Mouse (Mus musculus) gastrocnemius, postnatal 10 days (tissue): Measurements from ENCODE around the gene Hyal1. TPM values are rescaled to one million over a fixed set of nuclear protein-coding genes. Genes with fewer than 3 reads are reported as not detected.

Experiments used
- DNase-seq: peaks from one replicate; pipeline ENCODE4 v3.0.0; 2021; ENCODE audit warnings: mixed read lengths
- total RNA-seq, 2 experiments: library from RNA; stranded (reverse); gene quantifications; 2 replicates each; pipeline ENCODE4 v1.2.3; 2021

Hyal1 gene
- total RNA-seq, 2 experiments from 2014 or later: 2.5 to 5.0 TPM

DNA sequence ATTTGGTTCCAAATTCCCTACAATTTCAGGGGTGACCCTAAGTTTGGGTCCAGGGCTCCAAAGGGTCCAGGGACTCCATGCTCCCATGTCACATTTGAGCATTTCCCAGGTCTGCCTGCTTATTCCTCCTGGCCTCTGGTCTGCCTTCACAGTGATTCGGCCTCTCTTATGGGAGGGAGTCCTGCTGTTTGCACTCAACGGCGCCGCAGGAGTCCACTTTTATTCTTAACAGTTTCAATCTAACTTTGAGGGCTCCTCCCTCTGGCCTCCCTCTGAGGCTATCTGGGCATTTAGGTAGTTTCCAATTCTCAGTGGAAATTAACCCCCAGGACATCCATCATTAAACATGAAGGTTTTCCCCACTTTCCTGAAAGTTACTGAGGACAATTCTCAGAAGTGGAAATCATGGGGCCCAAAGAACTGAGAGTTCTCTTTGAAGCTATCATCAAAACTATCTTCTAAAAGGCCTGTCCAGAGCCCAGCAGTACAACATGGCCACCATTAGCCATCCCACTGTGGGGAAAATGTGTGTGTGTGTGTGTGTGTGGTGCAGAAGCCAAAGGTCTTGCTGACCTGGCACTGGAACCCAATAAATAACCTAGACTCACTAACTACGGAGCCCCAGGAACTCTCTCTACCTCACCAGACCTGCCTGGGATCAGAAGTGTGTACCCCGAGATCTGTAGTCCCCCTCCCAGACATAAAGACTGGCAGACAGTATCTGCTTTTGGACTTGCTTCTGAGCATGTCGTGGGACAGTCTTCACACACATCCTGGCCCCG, 17.7 kb downstream of the Hyal1 start:
- no peak for DNase-seq

DNA sequence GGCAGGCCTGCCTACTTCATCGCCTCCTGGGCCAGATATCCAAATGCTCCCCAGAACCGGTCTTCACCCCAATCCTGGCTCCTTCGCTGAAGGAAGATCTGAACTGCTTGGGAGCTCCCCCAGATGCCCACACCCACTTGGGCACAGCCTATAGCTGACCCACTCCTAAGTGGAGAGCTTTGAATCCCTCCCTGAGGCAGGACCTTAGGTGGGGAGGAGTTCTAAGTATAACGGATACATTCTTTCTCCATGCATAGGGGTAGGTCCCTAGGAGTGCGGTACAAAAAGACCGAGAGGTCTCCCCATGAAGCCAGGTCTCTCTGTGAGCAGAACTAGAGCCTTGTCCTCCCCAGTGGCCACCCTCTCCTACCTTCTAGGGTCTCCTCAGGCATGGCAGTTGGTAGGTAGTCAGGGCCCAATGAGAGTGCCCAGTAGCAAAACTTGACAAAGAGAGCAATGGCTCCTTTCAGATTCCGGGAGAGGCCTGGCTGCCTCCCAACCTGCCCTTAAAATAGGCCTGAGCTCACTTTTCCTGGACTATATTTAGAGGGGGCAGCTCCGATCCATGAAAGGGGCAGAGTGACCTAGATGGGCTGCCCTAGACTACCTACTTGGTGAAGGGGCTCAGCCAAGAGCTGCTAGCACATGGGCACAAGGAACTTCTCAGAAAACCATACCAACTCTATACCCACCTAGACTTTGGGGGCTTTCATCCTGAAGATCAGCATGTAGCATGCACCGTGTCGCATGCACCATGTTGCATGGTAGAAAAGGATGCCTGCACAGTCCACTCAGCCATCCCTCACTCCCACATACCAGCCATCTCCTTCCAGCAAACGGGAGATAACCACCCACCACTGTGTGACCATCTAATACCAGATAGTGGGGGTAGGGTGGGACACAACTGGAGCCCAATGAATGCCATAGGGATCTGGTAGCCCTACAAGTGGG, 20.2 kb downstream of the Hyal1 start:
- DNase-seq: peak; percentile 65

DNA sequence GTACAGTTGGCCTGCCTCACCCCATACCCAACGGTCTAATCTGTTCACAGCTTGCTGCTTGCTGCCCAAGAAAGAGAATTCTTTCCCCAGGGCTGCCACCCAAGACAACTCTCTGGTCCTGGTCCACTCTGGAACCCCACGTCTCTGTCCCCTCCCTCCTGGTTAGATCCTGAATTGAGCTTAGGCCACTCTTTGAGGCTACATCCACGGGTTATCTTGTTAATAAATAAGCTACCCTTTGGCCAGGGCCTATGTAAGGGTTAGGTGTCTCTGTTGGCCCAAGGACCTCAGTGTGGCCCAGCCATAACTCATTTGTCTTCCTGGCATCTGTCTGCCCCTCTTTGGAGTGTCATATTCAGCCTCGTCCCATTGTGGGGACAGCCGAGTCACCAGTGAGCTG, 21.7 kb downstream of the Hyal1 start:
- DNase-seq: no peak

DNA sequence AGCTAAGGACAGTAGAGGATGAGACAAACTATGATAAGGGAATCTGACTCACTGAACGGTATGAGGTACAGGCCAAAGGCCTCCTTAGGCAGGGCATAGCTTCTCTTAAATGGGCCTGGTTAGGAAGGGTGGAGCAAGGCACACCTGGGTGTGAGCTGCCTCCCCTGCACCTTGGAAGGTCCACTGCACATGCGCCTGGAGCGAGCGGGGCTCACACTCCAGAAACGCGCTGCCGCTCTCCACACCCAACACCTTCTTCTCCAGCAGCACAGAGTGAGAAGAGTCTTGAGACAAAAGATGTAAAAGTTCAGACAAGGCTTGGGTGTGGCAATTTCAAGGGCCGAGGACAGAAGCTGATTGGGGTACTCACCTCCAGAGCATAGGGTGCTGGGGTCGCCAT, 22.7 kb downstream of the Hyal1 start:
- no peak for DNase-seq

DNA sequence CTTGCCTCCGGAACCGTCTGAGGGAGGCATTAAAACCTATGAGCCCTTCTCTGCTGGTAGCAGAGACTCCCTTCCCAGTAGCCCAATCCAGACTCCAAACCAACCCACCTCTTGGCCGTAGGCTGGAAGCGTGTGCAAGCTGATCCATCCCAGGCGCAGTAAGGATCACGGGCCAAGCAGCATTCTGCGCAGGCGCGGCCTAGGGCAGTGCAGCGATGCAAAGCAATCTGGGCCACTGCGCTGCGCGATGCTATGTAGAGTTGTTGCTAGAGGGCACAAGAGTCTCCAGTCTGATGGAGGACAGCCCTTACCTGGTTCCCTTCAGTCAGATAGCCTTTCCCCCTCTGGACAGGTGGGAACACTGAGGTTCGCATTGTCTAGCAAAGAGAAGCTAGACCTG, 23.1 kb downstream of the Hyal1 start:
- DNase-seq: no peak

DNA sequence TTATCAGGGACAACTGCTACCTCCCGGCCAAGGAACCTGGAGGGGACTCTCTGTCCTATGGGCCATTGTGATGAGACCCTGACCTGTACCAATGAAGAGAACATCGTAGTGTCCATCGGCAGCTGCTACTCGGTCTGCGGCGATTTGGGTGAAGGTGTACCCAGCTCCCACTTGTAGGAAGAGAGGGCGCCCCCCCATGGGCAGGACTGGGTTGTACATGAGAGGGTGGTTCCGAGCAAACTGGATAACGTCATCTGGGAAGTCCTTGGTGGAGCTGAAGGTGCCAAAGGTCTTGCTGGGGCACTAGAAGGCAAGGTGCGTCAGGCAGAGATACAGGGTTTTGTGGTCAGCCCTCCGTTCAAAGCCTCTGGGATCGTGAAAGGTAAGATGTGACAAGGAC, 24.0 kb downstream of the Hyal1 start:
- DNase-seq: no peak

DNA sequence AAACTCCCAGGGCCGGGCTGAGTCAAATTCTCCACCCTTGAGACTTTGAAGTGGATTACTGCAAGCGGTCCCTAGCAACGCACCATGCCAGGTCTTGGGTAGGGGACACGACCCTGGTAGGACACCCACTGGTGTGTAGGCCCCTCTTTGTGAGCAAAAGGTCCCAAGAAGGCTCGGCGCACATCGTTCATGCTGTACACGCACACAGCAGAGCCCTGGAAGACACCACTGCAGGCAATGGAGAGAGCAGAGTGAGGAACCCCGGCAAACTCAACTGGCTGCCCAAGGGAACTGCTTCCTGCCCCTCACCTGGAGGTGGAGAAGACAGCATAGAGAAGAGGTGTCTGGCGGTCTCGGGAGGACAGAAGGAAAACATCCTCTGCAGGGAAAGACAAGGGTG, 24.5 kb downstream of the Hyal1 start:
- no peak for DNase-seq

DNA sequence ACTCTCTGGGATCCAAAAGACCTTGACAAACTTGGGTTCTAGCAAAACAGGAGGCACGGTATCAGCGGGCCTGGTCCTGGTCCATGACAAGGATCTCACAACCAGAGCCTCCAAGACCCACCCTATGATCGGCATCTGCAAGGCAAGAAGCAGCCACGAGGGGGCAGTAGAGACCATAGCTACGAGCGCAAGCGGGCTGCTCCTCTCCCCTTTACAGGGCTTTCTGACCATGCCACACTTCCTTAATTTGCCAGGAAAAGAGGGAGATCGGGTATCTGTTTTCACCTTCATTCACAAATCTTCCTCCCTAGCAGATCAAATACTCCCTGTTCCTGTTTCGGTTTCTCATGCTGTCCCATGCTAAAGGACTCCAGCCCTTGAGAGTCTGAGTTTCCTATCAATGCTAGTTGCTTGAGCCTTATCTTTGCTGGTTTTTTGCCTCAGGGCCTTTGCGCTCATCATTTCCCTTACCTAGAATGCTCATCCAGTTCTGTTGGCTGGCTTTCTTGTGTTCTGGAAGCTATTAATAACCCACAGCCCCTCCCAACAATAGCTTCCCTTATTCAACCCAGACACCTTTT, 25.4 kb downstream of the Hyal1 start:
- DNase-seq: peak; percentile 99

DNA sequence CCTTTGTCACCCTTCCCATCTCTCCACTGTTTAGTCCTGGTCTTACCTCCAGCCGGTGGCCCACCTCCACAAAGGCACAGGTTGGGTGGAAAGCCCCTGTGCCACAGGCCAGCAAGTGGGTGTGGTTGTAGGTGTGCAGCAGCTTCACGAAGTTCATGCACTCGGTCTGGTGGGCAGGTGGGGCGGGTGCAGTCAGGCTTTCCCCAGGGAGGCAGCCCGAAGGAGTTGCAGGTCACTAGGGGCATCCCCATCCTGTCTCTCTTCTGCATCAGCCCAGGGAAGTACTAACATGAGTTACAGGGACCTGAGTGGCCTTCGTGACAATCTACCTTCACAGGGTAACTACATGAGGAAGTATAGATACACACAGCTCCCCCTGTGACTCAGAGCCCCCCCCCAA, 26.5 kb downstream of the Hyal1 start:
- DNase-seq: no peak

DNA sequence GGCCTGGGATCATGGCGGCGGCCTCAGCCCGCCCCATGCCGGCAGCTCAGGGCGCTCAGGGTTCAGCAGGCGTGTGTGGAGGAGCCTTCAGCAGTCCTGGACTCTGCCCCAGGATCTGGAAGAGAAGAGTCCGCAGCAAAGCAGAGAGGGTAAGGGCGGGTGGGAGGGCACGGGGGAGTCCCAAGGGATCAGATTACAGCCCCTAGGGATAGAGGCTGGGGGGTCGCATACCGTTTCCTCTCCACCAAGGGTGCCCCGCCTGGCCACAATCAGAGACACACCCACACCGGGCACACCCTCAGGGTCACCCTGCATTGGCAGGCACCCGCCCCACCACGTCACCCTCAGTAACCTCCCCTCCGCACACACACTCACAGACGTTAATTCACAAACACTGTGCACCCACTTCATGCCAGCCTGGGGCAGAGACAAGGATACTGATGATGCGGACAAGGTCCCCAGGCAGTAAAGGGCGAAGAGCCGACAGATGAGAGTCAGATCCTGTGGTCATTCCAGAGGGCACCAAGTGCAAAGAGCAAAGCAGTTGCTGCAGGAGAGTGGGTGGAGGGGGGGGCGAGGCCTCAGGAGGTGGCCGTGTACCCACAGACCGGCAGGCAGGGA, 28.4 kb downstream of the Hyal1 start:
- DNase-seq: no peak

DNA sequence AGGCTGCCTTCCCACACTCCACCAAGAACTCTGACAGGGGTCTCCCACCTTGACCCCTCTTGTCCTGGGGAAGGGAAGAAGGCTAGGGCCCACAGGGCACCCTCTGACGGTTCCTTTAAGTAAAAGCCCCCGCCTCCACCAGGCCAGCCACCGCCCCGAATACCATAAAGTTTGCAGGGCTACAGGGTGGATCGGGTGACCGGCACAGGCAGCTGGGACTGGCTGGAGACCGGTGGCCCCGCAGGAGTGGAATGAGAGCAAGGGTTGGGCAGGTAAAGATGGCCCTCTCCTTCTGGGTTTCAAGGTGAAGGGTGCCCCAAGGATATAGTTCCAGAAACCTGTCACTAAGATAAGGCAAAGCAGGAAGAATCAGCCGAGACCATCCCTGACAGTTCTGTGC, 29.9 kb downstream of the Hyal1 start:
- no peak for DNase-seq

DNA sequence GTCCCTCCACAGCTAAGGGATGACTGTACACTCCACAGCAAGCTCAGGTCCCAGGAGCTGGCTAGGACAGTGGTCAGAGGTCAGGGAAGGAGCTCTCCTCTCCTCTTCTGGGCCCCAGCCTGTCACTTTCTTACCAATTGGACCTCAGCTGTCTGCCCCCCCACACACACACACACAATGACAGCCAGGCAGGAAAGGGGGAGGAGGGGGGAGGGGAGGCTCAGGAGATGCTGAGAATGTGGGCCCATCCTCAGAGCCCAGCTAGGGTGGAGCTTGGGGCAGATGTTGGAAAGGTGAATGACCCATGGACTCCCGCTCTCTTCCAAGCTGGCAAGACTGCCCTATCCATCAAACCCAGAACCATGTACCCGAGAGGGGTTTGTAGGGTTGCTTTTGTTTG, 30.3 kb downstream of the Hyal1 start:
- no peak for DNase-seq

DNA sequence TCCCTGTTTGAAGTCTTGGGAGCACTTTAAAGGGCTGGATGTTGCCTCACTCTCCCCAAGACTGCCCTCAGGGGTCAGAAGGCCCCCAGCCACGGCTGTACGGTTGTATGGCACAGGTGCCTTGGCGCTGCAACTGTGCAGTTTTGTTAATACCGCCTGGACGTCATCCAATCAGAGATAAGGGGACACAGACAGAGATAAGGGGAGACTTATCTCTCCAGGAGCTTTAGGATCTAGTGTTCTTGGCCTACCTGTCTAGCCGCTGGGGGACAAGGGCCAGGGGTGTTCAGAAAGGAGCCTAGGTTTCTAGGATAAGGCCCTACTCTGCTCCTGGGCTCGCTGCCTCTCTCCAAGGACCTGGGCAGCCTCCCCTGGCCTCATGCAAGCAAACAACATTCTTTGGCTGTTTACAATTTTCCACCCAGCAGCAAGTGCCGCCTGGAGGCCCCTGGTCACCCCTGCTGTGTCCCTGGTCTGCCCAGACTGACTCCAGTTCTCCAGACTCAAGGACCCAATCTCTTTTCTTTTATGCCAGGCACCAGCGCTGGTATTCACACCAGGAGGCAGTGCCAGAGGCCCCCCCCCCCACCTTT, 31.0 kb downstream of the Hyal1 start:
- DNase-seq: no peak

DNA sequence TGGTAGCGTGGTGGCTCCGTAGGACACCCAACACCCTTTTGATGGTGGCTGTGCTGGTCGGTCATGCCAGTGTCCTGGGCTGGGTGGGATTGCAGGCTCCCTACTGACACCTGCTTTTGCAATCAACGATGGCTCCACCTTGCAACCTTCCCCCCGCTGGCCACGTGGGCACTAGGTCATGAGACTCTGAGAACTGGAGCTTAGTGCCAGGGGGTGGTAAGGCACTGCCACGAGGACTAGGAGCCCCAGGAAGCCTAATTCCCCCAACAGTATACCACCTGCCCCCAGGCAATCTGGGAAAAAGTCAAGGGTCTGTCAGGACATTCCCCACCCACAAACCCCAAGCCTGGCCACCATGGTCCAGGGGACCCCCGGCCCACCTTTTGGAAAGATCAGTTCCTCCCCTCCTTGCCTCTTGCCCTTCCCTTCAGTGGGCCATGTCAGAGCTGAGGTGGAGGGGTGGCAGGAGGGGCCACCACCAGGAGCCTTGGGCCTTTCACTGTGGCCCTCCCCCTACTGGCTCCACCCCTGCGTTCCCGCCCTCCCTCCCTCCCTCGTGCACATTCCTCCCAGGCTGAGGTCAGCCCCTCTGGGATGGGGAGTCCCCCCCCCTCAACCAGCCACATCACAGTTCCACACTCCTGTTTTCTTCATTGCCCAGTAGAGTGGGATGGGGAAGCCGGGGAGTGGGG, 32.2 kb downstream of the Hyal1 start, which contains the start of gene Sema3b:
Gene Sema3b (minus strand): TSS at position 489 of the 692 bp plus-strand sequence.
- peak; percentile 45 for DNase-seq

DNA sequence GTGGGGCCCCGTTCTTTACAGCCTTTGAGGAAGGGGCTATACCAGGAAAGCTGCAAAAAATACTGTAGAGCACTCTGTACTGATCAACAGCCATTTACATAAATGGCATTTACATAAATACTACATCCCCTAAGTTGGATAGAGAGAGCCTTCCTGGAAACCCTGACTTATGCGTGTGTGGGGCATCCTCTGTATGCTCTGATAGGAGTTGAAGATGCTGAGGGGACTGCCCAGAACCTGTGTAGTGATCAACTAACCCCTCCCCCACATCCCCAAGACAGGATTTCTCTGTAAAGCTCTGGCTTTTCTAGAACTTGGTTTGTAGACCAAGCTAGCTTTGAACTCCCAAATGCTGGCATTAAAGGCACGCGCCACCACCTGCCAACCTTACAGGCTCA, 32.7 kb downstream of the Hyal1 start:
- DNase-seq: no peak

DNA sequence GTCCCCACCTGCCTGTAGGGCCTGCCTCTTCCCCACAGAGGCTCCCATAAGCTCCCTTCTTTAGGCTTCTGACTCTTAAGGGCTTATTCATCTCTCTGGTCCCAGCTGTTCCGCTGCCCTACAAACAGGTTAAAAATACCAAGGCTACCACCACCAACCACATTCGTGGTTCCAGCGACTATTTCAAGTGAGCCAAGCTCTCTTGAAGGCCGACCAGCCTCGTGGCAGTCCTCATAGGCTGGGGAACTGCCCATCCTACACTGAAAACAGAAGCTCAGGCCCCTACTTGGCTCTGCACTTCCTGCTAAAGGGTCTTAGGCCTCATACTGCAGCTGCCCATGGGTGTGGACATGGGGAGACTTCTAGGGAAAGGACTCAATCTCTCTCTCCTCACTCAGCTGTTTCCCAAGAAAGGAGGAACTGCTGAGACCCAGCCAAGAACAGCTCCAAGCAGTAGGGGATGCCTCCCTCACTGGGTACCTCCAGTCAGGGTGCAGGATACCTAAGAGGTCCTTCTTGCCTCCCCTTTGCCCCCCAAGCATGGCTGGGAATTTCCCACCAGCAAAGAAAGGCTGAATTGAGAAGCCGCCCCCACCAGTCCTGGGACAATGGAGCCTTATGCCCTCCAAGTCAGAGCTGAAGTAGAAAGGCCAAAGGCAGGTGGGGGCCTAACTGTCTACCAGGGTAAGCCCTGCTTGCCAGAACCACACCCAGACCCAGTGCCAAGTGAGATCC, 34.9 kb downstream of the Hyal1 start:
- DNase-seq: no peak

DNA sequence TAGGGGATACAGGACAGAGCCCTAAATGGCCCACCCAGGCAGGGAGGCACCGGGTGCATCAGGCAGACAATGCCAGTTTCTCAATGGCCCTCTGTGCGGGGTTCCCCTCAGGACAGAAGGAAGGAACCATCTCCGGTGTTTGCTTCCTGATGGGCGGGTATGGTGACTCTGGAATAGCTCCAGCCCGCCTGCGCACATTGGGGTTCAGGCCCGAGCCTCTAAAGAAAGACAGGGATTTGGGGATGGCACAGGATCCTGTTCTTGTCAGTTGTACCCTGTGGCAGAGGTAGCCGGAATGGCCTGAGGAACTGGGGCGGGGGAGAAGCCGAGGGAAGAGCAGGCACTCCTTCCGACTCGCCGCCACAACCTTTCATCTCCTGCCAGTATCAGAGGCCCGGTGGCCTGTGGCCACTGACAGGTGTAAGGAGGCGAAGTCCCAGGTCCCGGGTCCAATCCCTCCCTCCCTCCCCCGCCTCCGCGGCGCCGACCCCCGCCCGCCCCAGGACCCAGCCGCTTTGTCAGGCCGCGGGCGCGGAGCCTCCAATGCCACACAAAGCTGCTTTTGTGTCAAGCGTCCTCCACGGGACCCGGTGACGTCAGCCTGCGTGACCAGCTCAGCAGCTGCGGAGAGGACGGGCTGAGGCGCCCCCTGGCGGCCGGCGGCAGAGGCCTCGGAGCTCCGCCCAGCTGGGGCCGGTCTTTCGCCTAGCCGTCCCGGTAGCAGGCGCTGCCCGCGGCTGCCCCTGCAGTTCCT, 35.6 kb downstream of the Hyal1 start:
- DNase-seq: peak; percentile 100

DNA sequence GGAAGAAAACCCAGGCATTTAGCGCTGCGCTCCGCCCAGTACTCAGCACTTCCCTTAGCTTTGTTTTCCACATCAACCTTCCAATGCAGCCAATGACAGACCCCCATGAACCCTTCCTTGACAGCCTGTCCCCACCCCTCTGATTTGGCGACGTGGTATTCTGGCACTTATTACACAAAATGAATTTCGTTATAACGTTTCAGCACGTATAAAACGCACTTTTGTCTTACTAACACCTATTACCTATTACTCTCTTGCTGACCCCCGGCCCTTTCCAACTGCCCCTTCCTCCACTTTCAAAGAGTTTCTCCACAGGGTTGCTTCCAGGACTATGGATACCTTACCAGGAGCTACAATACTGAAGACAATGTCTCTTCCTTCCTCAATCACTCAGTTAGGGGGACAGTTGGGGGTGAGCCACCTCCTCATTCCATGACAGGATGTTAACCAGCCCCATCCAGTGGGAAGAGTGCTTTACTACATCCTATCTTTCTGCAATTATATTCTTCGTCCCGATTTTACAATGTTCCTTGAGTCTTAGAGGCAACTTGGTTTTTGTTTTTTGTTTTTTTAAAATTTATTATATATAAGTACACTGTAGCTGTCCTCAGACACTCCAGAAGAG, 36.3 kb downstream of the Hyal1 start:
- no peak for DNase-seq

DNA sequence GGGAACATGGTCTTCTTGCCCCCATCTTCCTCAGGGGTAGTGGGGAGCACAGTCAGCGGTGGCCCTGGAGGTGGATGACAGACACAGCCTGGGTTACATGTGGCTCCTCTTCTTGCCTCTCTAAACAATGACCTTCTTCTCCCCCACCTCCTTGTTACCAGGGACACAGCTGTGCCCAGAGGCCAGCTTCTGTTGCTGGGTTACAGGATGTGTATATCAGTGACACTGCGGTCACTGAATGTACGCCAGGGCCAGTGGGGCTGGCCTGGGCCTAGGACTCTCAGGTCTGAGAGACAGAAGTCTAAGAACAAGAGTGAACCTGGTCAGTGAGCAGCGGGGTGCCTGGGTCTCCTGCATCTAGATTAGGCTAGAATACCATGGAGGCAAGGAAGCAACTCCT, 38.3 kb downstream of the Hyal1 start:
- DNase-seq: no peak

DNA sequence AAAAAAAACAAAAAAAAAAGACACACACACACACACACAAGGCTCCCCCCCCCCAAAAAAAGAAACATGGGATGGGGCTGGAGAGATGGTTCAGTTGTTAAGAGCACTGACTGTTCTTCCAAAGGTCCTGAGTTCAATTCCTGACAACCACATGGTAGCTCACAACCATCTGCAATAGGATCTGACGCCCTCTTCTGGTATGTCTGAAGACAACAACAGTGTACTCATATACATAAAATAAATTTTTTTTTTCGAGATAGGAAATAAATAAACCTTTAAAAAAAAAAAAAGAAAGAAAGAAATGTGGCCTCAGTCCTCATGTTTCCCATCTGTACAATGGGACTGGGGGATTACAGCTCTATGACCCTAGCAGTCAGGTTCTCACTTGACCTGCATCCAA, 40.7 kb downstream of the Hyal1 start:
- no peak for DNase-seq
